Mouse (Mus musculus) heart, adult 2 months (tissue): ENCODE data around the gene Papolg.

ENCODE experiments used
- CTCF ChIP-seq: fragments of 200-600 bp; IDR thresholded peaks from 2 replicates; pipeline ENCODE4 v1.8.1; 2022; ENCODE audit warnings: antibody characterized with exemption, mild to moderate bottlenecking, moderate library complexity
- POLR2A ChIP-seq: fragments of 200-500 bp; IDR thresholded peaks from 2 replicates; pipeline ENCODE4 v1.6.1; 2011; ENCODE audit warnings: mild to moderate bottlenecking, low read depth, low read length, control low read depth; ENCODE audit not compliant: insufficient read depth

DNA sequence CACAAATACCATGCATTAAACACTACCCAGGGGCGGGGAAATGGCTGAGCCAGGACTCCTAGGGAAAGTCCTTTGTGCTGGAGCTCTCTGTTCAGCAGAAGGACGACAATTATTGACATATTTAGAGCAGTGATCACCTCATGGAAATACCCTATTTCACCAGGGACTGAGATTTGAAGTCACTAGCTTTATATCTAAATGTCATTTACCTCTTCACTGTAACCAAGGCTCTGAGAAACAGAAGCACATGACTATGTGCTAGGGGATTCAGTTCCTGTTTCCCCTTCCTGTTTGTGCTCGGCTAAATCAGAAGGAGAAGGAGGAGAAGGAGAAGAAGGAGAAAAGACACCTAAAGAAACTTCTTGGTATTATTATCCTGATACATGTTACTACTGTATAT, 71.8 kb downstream of the Papolg start:
- TF ChIP-seq POLR2A: no peak
- no peak for TF ChIP-seq CTCF
